Mouse (Mus musculus): ENCODE data around the gene Padi3.

DNA sequence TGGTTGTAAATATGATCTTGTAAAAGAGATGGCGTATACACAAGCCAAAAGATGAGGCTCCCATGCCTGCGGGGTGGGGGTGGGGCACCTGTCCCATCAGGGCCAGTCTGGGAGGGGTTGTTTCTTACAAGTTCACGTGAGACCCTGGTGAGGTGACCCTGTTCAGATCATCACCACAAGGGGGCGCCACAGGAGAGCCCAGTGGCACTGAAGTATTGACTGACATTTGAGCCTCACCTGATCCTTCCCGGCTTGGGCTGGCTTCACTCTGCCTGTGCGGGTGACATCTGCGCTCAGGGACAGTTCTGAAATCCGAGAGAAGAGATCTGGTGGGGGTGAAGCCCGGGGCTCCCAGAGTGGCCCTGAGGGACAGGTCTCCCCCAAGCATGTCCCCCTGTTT, 47.3 kb downstream of the Padi3 start:
- TF ChIP-seq POLR2A (IDR thresholded peaks at IDR 0.05; ENCODE audit: insufficient read length, low read depth) (no peak), MYOD1 (IDR thresholded peaks at IDR 0.05; ENCODE audit: control insufficient read depth in 1 of 3, insufficient read length in 2 of 3, low read depth in 2 of 3) (no peak), TCF3 (IDR thresholded peaks at IDR 0.05; ENCODE audit: insufficient read length, low read depth) (no peak), MAX (IDR thresholded peaks at IDR 0.05; ENCODE audit: low read depth) (no peak), USF1 (IDR thresholded peaks at IDR 0.05; ENCODE audit: low read depth) (no peak)
